Mouse (Mus musculus) erythroblast, embryonic 14.5 days (primary cell): Measurements from ENCODE around the gene Nr1h4.

ENCODE experiments used
- GATA1 ChIP-seq: IDR thresholded peaks from 2 replicates; pipeline ENCODE4 v1.6.1; 2012; ENCODE audit warnings: low read length, inconsistent platforms, mixed read lengths
- TAL1 ChIP-seq: IDR thresholded peaks from 3 replicates; pipeline ENCODE4 v1.6.1; 2012; ENCODE audit warnings: low read length, inconsistent platforms, mixed read lengths

GRCm38 (mm10) chr10:89481638-89482037, 51.7 kb downstream of the Nr1h4 start:
- no peak for TF ChIP-seq GATA1
- no peak for TF ChIP-seq TAL1
